Mouse (Mus musculus): Measurements from ENCODE around the gene Gm45140. TPM values are rescaled to one million over a fixed set of nuclear protein-coding genes. Genes with fewer than 3 reads are reported as not detected.
A peak's percentile ranks its signal among the peaks of the same experiment; 100 is the strongest.

The Gm45140 gene
- polyA plus RNA-seq, 1 experiment from 2014 or later = 3.5 TPM

DNA sequence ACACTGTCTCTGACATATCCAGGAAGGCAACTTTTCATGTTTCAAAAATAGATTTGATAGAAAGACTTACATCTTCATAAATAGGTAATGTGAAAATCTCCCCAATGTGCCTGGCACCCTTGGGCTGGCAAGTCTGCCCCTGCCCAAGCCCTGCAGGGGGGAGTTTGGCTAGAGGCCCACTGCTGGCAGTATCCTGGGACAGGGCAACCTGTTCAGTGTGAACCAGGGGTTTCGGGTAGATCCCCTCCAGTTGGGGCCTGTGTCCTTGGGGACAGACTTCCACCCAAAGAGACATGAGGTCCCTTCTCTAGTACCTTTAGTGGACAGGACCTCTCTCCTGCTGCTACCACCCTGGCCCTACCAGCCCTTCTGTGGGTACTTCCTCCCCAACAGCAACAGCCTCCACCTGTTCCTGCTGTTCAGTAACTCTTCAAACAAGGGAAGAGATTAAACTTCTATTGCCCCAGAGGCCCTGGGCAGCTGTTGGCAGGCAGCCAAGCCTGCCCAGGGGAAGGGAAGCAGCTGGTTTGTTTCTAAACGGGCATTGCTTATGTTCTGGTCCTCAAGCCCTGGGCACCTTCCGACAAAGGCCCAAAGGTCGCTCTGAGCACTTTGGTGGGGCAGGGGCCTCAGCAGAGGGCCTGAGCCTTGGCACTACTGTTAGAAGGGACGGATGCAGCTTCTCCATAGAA lies 46.6 kb downstream of the Gm45140 start:
- Histone ChIP-seq H3K4me3 (ENCODE audit: low read length) (no peak overlapping the region), H3K4me1 (replicated peaks; ENCODE audit: control insufficient read depth, insufficient read depth, low read length) (peaks cover 12% of the 10 kb centered on the region), H3K36me3 (ENCODE audit: control insufficient read depth, insufficient read depth, low read length) (peaks cover 9% of the 10 kb centered on the region), H3K9me3 (ENCODE audit: control insufficient read depth, low read length) (no peaks in the 10 kb centered on the region), H3K27ac (ENCODE audit: low read length) (peak overlapping the region; percentile 72), H3K27me3 (ENCODE audit: control insufficient read depth, insufficient read depth, low read depth, low read length) (no peaks in the 10 kb centered on the region), H3K4me2 (ENCODE audit: low read depth, low read length) (no peak overlapping the region), H3K9ac (ENCODE audit: low read length) (peak overlapping the region; percentile 36)
- WGBS = 26% methylated on average over 5 of the region's 5 CpGs
- ATAC-seq (ENCODE audit: low read depth) = peak; percentile 68

DNA sequence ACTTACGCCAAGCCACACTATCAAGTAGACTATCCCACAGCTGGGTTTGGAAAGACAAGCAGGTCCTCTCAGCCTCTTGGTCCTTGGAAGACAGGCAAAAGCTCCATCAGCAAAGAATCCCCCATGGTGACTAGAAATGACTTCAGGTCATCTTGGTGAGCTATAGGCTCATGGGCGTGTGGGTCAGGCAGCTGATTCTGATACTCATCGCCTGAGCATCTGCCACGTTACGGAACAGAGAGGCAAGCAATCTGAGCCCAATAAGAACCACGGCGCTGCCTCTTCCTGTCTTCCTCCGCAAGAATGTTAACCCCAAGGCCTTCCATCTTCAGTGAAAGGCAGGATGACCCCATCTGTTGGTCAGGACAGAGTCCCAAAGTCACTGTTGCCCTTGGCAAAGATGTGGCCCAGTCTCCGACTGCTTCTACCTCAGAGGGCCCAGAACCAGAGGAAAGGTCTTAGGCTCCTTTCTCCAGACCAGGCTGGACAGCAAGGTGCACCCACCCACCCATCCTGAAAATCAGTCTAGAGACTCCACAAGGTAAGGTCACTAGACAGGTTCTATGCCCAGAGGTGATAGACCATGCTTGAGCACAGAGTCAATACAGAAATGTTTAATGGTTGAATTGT lies 47.2 kb downstream of the Gm45140 start:
- Histone ChIP-seq H3K9ac (ENCODE audit: low read length) (no peak overlapping the region), H3K27ac (ENCODE audit: low read length) (no peak overlapping the region), H3K4me3 (ENCODE audit: low read length) (no peak overlapping the region), H3K27me3 (ENCODE audit: control insufficient read depth, insufficient read depth, low read depth, low read length) (no peaks in the 10 kb centered on the region), H3K4me2 (ENCODE audit: low read depth, low read length) (no peak overlapping the region), H3K9me3 (ENCODE audit: control insufficient read depth, low read length) (no peaks in the 10 kb centered on the region), H3K4me1 (replicated peaks; ENCODE audit: control insufficient read depth, insufficient read depth, low read length) (peaks cover 12% of the 10 kb centered on the region), H3K36me3 (ENCODE audit: control insufficient read depth, insufficient read depth, low read length) (peaks cover 7% of the 10 kb centered on the region)
- 88% methylated on average over 9 of the region's 9 CpGs for WGBS
- no peak for ATAC-seq (ENCODE audit: low read depth)

DNA sequence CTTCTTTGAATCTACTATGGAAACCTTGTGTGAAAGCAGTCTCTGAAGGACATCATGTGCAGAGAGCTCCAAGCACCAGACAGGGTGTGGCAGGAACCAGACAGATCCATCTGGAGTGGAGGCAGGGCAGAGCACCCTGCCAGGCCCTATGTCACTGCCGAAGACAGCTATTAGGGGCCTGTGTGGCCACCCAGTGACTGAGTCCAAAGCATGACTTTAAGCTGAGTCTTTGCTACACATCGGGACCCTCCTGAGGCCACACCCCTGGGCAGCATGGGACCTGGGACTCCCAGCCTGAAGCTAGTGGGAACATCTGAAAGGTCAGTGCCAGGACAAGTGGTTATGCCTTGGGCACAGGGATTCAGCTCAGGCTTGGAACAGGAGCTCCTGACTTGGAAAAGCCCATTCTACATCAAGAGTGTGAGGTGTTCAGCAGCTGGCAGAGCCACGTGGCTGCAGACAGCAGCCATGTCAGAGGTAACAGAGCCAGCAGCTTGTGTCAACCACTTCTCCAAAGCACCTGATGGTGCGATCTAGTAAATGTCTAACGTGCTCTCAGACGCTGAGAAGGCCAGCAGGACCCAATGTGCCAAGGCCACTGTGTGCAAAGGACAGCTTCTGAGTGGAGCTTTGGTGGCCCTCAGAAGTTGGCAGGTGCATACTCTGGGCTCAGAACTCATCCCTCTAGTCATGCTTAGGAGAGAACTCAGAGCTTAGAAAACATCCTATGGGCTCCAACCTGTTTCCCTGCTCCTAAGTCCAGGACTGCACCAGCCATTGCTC lies 48.3 kb downstream of the Gm45140 start:
- peaks cover 12% of the 10 kb centered on the region for H3K4me1 ChIP-seq (replicated peaks; ENCODE audit: control insufficient read depth, insufficient read depth, low read length)
- H3K4me3 ChIP-seq (ENCODE audit: low read length) = no peak overlapping the region
- H3K4me2 ChIP-seq (ENCODE audit: low read depth, low read length) = no peak overlapping the region
- 83% methylated on average over 6 of the region's 6 CpGs for WGBS
- H3K36me3 ChIP-seq (ENCODE audit: control insufficient read depth, insufficient read depth, low read length) = peaks cover 4% of the 10 kb centered on the region
- ATAC-seq (ENCODE audit: low read depth) = no peak
- H3K27me3 ChIP-seq (ENCODE audit: control insufficient read depth, insufficient read depth, low read depth, low read length) = no peaks in the 10 kb centered on the region
- H3K9ac ChIP-seq (ENCODE audit: low read length) = no peak overlapping the region
- no peaks in the 10 kb centered on the region for H3K9me3 ChIP-seq (ENCODE audit: control insufficient read depth, low read length)
- H3K27ac ChIP-seq (ENCODE audit: low read length) = no peak overlapping the region

DNA sequence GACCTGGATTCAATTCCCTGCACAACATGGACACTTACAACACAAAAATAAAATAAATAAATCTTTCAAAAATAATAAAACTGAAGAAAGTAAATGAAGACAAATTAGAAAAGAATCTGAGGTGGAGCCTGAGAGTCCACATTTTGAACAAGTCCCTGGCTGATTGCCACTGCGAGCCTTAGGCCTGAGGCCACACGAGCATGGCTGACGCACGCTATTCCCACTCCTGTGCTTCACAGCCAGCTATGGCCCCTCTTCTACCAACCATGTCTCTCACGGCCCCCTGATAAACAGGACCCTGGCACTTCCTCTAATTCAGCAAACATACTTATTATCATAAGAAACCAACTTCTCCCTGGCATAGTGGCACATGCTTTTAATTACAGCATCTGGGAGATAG lies 49.0 kb downstream of the Gm45140 start:
- ATAC-seq (ENCODE audit: low read depth) = no peak
- H3K4me2 ChIP-seq (ENCODE audit: low read depth, low read length) = no peak overlapping the region
- no peaks in the 10 kb centered on the region for H3K36me3 ChIP-seq (ENCODE audit: control insufficient read depth, insufficient read depth, low read length)
- no peaks in the 10 kb centered on the region for H3K9me3 ChIP-seq (ENCODE audit: control insufficient read depth, low read length)
- peaks cover 12% of the 10 kb centered on the region for H3K4me1 ChIP-seq (replicated peaks; ENCODE audit: control insufficient read depth, insufficient read depth, low read length)
- H3K27ac ChIP-seq (ENCODE audit: low read length) = no peak overlapping the region
- H3K4me3 ChIP-seq (ENCODE audit: low read length) = no peak overlapping the region
- WGBS = 76% methylated on average over 5 of the region's 5 CpGs
- H3K9ac ChIP-seq (ENCODE audit: low read length) = no peak overlapping the region
- no peaks in the 10 kb centered on the region for H3K27me3 ChIP-seq (ENCODE audit: control insufficient read depth, insufficient read depth, low read depth, low read length)

DNA sequence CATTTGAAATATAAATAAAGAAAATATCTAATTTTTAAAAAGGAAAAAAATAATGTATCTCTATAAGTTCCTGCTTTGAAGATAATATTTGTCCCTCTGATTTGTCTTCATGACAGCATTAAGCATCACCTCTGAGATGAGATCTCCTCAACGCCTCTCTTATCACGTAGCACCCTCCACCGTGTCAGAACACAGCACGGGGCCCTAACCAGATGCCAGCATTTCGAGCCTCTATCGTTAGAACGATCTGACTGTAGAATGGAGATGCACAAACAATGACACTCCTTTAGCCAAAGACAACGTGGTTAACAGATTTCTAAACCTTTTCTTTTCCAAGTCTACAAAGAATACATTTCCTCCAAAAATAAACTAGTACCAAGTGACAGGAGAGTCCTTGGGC lies 51.6 kb downstream of the Gm45140 start:
- 38% methylated on average over 8 of the region's 8 CpGs for WGBS
- H3K4me3 ChIP-seq (ENCODE audit: low read length) = no peak overlapping the region
- ATAC-seq (ENCODE audit: low read depth) = no peak
- no peaks in the 10 kb centered on the region for H3K36me3 ChIP-seq (ENCODE audit: control insufficient read depth, insufficient read depth, low read length)
- H3K9ac ChIP-seq (ENCODE audit: low read length) = no peak overlapping the region
- H3K27me3 ChIP-seq (ENCODE audit: control insufficient read depth, insufficient read depth, low read depth, low read length) = no peaks in the 10 kb centered on the region
- no peaks in the 10 kb centered on the region for H3K9me3 ChIP-seq (ENCODE audit: control insufficient read depth, low read length)
- H3K27ac ChIP-seq (ENCODE audit: low read length) = no peak overlapping the region
- peaks cover 5% of the 10 kb centered on the region; the same call in 1 of the 2 replicates for H3K4me1 ChIP-seq (replicated peaks; ENCODE audit: control insufficient read depth, insufficient read depth, low read length)
- no peak overlapping the region for H3K4me2 ChIP-seq (ENCODE audit: low read depth, low read length)

DNA sequence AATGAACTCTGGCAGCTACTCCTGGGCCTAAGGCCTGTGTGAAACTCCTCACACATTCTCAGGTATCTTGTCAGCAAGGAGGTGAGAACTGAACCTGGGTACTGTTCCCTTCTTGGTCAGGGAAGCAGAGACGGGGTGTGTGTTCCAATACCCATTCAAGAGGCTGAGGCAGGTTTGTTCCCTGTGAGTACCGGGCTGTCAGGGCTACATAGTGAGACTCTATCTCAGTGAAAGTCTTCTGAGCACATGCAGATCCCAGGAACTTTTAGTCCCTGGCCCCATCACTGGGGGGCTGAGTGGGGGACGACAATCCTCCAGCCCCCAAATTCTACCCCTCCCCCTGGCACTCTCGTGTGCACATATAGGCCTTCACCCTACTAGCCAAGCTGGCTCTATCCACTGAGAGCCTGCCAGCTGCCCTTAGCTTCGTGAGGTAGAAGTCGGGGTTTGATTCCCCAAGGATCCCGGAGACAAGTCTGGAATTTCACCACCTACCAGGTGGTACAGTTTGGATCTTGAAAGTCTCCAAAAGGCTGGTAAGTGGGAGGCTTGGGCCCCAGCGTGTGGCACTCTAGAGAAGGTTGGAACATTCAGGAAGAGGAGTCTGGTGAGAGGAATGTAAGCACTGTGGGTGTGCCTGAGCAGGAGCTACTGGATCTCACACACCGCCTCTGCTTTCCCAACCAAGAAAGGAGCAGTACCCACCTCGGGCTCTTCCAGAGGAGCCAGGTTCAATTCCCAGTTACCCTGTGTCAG lies 54.9 kb downstream of the Gm45140 start:
- 71% methylated on average over 10 of the region's 10 CpGs for WGBS
- no peaks in the 10 kb centered on the region for H3K27me3 ChIP-seq (ENCODE audit: control insufficient read depth, insufficient read depth, low read depth, low read length)
- no peaks in the 10 kb centered on the region for H3K36me3 ChIP-seq (ENCODE audit: control insufficient read depth, insufficient read depth, low read length)

DNA sequence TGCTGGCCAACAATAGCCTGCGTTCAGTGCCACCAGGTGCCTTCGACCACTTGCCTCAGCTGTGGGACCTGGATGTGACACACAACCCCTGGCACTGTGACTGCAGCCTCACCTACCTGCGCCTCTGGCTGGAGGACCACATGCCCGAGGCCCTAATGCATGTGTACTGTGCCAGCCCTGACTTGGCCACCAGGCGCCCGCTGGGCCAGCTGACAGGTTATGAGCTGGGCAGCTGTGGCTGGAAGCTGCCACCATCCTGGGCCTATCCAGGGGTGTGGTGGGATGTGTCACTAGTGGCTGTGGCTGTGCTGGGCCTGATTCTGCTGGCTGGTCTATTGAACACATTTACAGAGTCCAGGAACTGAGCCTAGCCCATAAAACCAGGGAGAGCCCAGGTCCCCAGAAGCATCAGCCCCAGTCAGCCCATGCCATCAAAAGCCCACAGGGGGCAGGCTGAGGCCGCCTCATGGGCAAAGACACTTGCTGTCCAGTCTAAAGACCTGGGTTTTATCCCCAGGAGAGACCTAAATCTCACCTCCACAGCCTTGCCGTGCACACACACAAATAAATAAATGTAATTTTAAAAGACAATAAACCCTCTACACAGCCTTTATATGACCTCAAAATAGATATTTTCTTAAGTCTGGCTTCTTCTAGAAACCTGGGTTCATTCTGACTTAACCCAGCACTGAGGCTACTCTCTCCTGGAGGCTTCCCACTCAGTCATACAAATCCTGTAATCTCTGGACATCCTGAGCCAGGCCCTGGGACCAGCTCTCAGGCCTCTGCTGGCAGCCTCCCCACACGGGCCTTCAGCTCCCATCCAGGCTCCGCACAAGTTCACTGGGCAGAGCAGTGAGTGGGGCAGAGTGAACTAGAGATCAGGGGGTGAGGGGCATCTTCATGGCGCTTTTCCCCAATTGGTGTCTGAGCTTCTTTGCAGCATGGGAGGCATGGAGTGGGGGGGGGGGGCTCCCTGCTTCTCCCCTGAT lies 56.1 kb downstream of the Gm45140 start:
- 0 out of 2 replicates have a peak, but pooled peaks have one; percentile 20 for ATAC-seq (ENCODE audit: low read depth)
- no peaks in the 10 kb centered on the region for H3K27me3 ChIP-seq (ENCODE audit: control insufficient read depth, insufficient read depth, low read depth, low read length)

More for the DNA sequence above, 54.9 kb downstream of the Gm45140 start:
- H3K4me1 ChIP-seq (replicated peaks; ENCODE audit: control insufficient read depth, insufficient read depth, low read length) = peaks cover 2% of the 10 kb centered on the region; the same call in 1 of the 2 replicates
- ATAC-seq (ENCODE audit: low read depth) = no peak
- H3K27ac ChIP-seq (ENCODE audit: low read length) = no peak overlapping the region
- H3K9ac ChIP-seq (ENCODE audit: low read length) = no peak overlapping the region
- H3K9me3 ChIP-seq (ENCODE audit: control insufficient read depth, low read length) = no peaks in the 10 kb centered on the region
- no peak overlapping the region for H3K4me3 ChIP-seq (ENCODE audit: low read length)
- H3K4me2 ChIP-seq (ENCODE audit: low read depth, low read length) = no peak overlapping the region

More for the DNA sequence above, 56.1 kb downstream of the Gm45140 start:
- Histone ChIP-seq H3K4me1 (replicated peaks; ENCODE audit: control insufficient read depth, insufficient read depth, low read length) (peaks cover 2% of the 10 kb centered on the region; the same call in 1 of the 2 replicates), H3K9me3 (ENCODE audit: control insufficient read depth, low read length) (no peaks in the 10 kb centered on the region), H3K9ac (ENCODE audit: low read length) (no peak overlapping the region), H3K4me3 (ENCODE audit: low read length) (no peak overlapping the region), H3K27ac (ENCODE audit: low read length) (no peak overlapping the region), H3K4me2 (ENCODE audit: low read depth, low read length) (no peak overlapping the region), H3K36me3 (ENCODE audit: control insufficient read depth, insufficient read depth, low read length) (no peaks in the 10 kb centered on the region)
- 84% methylated on average over 11 of the region's 11 CpGs for WGBS
